Mouse (Mus musculus) left cerebral cortex, adult 2 months (tissue): ENCODE measurements around the gene Dgkh. TPM values are rescaled to one million over a fixed set of nuclear protein-coding genes. Genes with fewer than 3 reads are reported as not detected.

Experiments
- DNase-seq, 2 experiments: peaks; one replicate each; pipeline ENCODE4 v3.0.0; 2021 to 2022; ENCODE audit warnings: low spot score in 2 of 2, mixed read lengths in 1 of 2; ENCODE audit errors: extremely low spot score in 1 of 2
- H3K27ac ChIP-seq: fragments of 200-600 bp; 2 replicates; pipeline ENCODE4 v1.8.1; 2022
- H3K4me3 ChIP-seq: fragments of 200-600 bp; 2 replicates; pipeline ENCODE4 v1.8.1; 2022
- CTCF ChIP-seq: fragments of 200-600 bp; IDR thresholded peaks from 2 replicates; pipeline ENCODE4 v1.8.1; 2022; ENCODE audit warnings: antibody characterized with exemption, mild to moderate bottlenecking, moderate library complexity
- intact Hi-C: fragments of 180-260 bp; cut with DNase I; formaldehyde crosslinking; loops from one replicate; pipeline ENCODE4 v1.15.1; 2025
- total RNA-seq, 2 experiments: library from RNA; stranded (reverse); gene quantifications; 2 replicates each; pipeline ENCODE4 v1.2.3; 2021

Gene Dgkh
- total RNA-seq, 2 experiments from 2014 or later: 77.3 to 77.8 TPM

GRCm38 (mm10) chr14:78667763-78668162 is 64.8 kb downstream of the Dgkh start:
- no peak overlapping the region for H3K27ac ChIP-seq
- no peak overlapping the region for H3K4me3 ChIP-seq
- intact Hi-C loops: loop anchor here (1.0 to 2.0 kb wide), 3 partner anchors 57 to 440 kb away; partner anchors contain the start of gene Vwa8
- no peak for TF ChIP-seq CTCF
- no peak for DNase-seq

- intact Hi-C loops: no loop called here
- no peak for DNase-seq
- Histone ChIP-seq H3K27ac (peak overlapping the region; percentile 53; the same call in 1 of the 2 replicates), H3K4me3 (no peak overlapping the region)
- no peak for TF ChIP-seq CTCF
Observed at GRCm38 (mm10) chr14:78662641-78663040, 69.9 kb downstream of the Dgkh start.

GRCm38 (mm10) chr14:78661462-78661861 is 71.1 kb downstream of the Dgkh start:
- intact Hi-C loops: no loop called here
- no peak for TF ChIP-seq CTCF
- no peak for DNase-seq
- Histone ChIP-seq H3K27ac (no peak overlapping the region), H3K4me3 (no peak overlapping the region)

GRCm38 (mm10) chr14:78658697-78659096 is 73.9 kb downstream of the Dgkh start:
- no peak overlapping the region for H3K27ac ChIP-seq
- no peak for DNase-seq
- intact Hi-C loops: loop anchor here (10.0 kb wide), 1 partner anchor 666 kb away; no protein-coding TSS in a partner anchor
- H3K4me3 ChIP-seq: no peak overlapping the region
- no peak for TF ChIP-seq CTCF

GRCm38 (mm10) chr14:78656832-78657626 is 75.5 kb downstream of the Dgkh start:
- no peak overlapping the region for H3K27ac ChIP-seq
- no peak for TF ChIP-seq CTCF
- H3K4me3 ChIP-seq: no peak overlapping the region
- intact Hi-C loops: loop anchor here (10.0 kb wide), 1 partner anchor 668 kb away; no protein-coding TSS in a partner anchor
- DNase-seq: no peak

GRCm38 (mm10) chr14:78654939-78655556 is 77.5 kb downstream of the Dgkh start:
- TF ChIP-seq CTCF: no peak
- intact Hi-C loops: loop anchor here (10.0 kb wide), 1 partner anchor 670 kb away; no protein-coding TSS in a partner anchor
- Histone ChIP-seq H3K27ac (no peak overlapping the region), H3K4me3 (no peak overlapping the region)
- DNase-seq: peak in 1 of 2 experiments; percentile 22

- Histone ChIP-seq H3K4me3 (no peak overlapping the region), H3K27ac (no peak overlapping the region)
- intact Hi-C loops: loop anchor here (10.0 kb wide), 1 partner anchor 671 kb away; no protein-coding TSS in a partner anchor
- TF ChIP-seq CTCF: no peak
- no peak for DNase-seq
Observed at GRCm38 (mm10) chr14:78654196-78654595, 78.4 kb downstream of the Dgkh start.

GRCm38 (mm10) chr14:78653333-78653732 is 79.2 kb downstream of the Dgkh start:
- DNase-seq: no peak
- intact Hi-C loops: loop anchor here (10.0 kb wide), 1 partner anchor 671 kb away; no protein-coding TSS in a partner anchor
- no peak overlapping the region for H3K27ac ChIP-seq

GRCm38 (mm10) chr14:78651696-78652095 is 80.9 kb downstream of the Dgkh start:
- TF ChIP-seq CTCF: no peak
- H3K4me3 ChIP-seq: no peak overlapping the region
- DNase-seq: no peak
- no peak overlapping the region for H3K27ac ChIP-seq
- intact Hi-C loops: loop anchor here (10.0 kb wide), 1 partner anchor 673 kb away; no protein-coding TSS in a partner anchor

More at GRCm38 (mm10) chr14:78653333-78653732, 79.2 kb downstream of the Dgkh start:
- no peak overlapping the region for H3K4me3 ChIP-seq
- peak; percentile 51 for TF ChIP-seq CTCF

- TF ChIP-seq CTCF: peak; percentile 31
- no peak for DNase-seq
- peak overlapping the region; percentile 91 for H3K27ac ChIP-seq
- H3K4me3 ChIP-seq: peak overlapping the region; percentile 47
- intact Hi-C loops: loop anchor here (1.0 to 10.0 kb wide), 2 partner anchors 22 to 674 kb away; no protein-coding TSS in a partner anchor
Observed at GRCm38 (mm10) chr14:78650379-78651095, 82.0 kb downstream of the Dgkh start.

GRCm38 (mm10) chr14:78649525-78650274 is 82.9 kb downstream of the Dgkh start:
- peak in 1 of 2 experiments; percentile 34 for DNase-seq
- intact Hi-C loops: loop anchor here (1.0 to 10.0 kb wide), 2 partner anchors 21 to 675 kb away; no protein-coding TSS in a partner anchor
- Histone ChIP-seq H3K27ac (peak overlapping the region; percentile 91), H3K4me3 (peak overlapping the region; percentile 47)
- no peak for TF ChIP-seq CTCF
